Mouse (Mus musculus): ENCODE measurements around the gene Hspb9.

Hspb9 gene

GRCm38 (mm10) chr11:100705095-100705747 is 8.4 kb upstream of the Hspb9 start:
- DNase-seq (ENCODE audit: low read depth, low spot score): no peak

- DNase-seq (ENCODE audit: low read depth, low spot score): no peak
Measured at GRCm38 (mm10) chr11:100709201-100709810, 4.3 kb upstream of the Hspb9 start.

GRCm38 (mm10) chr11:100710528-100710927 is 3.1 kb upstream of the Hspb9 start:
- DNase-seq (ENCODE audit: low read depth, low spot score): no peak

GRCm38 (mm10) chr11:100710977-100711376 is 2.7 kb upstream of the Hspb9 start:
- DNase-seq (ENCODE audit: low read depth, low spot score): no peak

- peak; percentile 47 for DNase-seq (ENCODE audit: low read depth, low spot score)
Measured at GRCm38 (mm10) chr11:100711783-100712615, 1.7 kb upstream of the Hspb9 start, which contains the start of gene Kat2a. Gene Kat2a, minus strand, starts transcription at chr11:100712465.

GRCm38 (mm10) chr11:100713174-100713573 is 476 bp upstream of the Hspb9 start:
- DNase-seq (ENCODE audit: low read depth, low spot score): no peak

GRCm38 (mm10) chr11:100714534-100714915 is 875 bp downstream of the Hspb9 start:
- DNase-seq (ENCODE audit: low read depth, low spot score): peak; percentile 65

GRCm38 (mm10) chr11:100714948-100715347 is 1.3 kb downstream of the Hspb9 start:
- DNase-seq (ENCODE audit: low read depth, low spot score): no peak

- no peak for DNase-seq (ENCODE audit: low read depth, low spot score)
Measured at GRCm38 (mm10) chr11:100716649-100717048, 3.0 kb downstream of the Hspb9 start.

GRCm38 (mm10) chr11:100718462-100718861 is 4.8 kb downstream of the Hspb9 start:
- no peak for DNase-seq (ENCODE audit: low read depth, low spot score)

- no peak for DNase-seq (ENCODE audit: low read depth, low spot score)
Measured at GRCm38 (mm10) chr11:100718866-100719265, 5.2 kb downstream of the Hspb9 start.

- DNase-seq (ENCODE audit: low read depth, low spot score): no peak
Measured at GRCm38 (mm10) chr11:100719312-100719711, 5.7 kb downstream of the Hspb9 start.

GRCm38 (mm10) chr11:100719893-100720292 is 6.2 kb downstream of the Hspb9 start:
- DNase-seq (ENCODE audit: low read depth, low spot score): no peak

GRCm38 (mm10) chr11:100720345-100720744 is 6.7 kb downstream of the Hspb9 start:
- DNase-seq (ENCODE audit: low read depth, low spot score): no peak

GRCm38 (mm10) chr11:100721254-100721653 is 7.6 kb downstream of the Hspb9 start:
- DNase-seq (ENCODE audit: low read depth, low spot score): no peak

- no peak for DNase-seq (ENCODE audit: low read depth, low spot score)
Measured at GRCm38 (mm10) chr11:100721776-100722492, 8.3 kb downstream of the Hspb9 start.

GRCm38 (mm10) chr11:100722493-100723028 is 8.9 kb downstream of the Hspb9 start:
- no peak for DNase-seq (ENCODE audit: low read depth, low spot score)

GRCm38 (mm10) chr11:100724919-100725512 is 11.4 kb downstream of the Hspb9 start:
- no peak for DNase-seq (ENCODE audit: low read depth, low spot score)

GRCm38 (mm10) chr11:100727201-100727600 is 13.6 kb downstream of the Hspb9 start:
- DNase-seq (ENCODE audit: low read depth, low spot score): no peak

- DNase-seq (ENCODE audit: low read depth, low spot score): no peak
Measured at GRCm38 (mm10) chr11:100728601-100729000, 15.0 kb downstream of the Hspb9 start.

- DNase-seq (ENCODE audit: low read depth, low spot score): no peak
Measured at GRCm38 (mm10) chr11:100729976-100730375, 16.3 kb downstream of the Hspb9 start.
